Mouse (Mus musculus) midbrain, postnatal 0 days (tissue): ENCODE measurements around the gene Krt13. TPM values are rescaled to one million over a fixed set of nuclear protein-coding genes. Genes with fewer than 3 reads are reported as not detected.

Experiments used
- ATAC-seq: fragments of 200-750 bp; cut with Nextera tagmentation; 2 replicates; pipeline ENCODE4 v1.8.0; 2017; ENCODE audit warnings: moderate number of reproducible peaks, mild to moderate bottlenecking, moderate TSS enrichment, moderate library complexity; ENCODE audit not compliant: low FRiP score
- DNase-seq: peaks from one replicate; pipeline ENCODE4 v3.0.0-alpha.2; 2015; ENCODE audit warnings: low spot score
- H3K27ac ChIP-seq: fragments of 300-500 bp; sonication (generic); 2 replicates; pipeline ENCODE4 v1.5.1; 2014; ENCODE audit warnings: low read depth, mild to moderate bottlenecking, low read length, mixed read lengths
- H3K27me3 ChIP-seq: fragments of 300-500 bp; sonication (generic); 2 replicates; pipeline ENCODE4 v1.6.1; 2014; ENCODE audit warnings: low read length, control low read depth, mixed read lengths; ENCODE audit not compliant: insufficient read depth
- H3K36me3 ChIP-seq: fragments of 300-500 bp; sonication (generic); 2 replicates; pipeline ENCODE4 v1.6.1; 2014; ENCODE audit warnings: low read length, control low read depth, mixed read lengths; ENCODE audit not compliant: insufficient read depth
- H3K4me1 ChIP-seq: fragments of 300-500 bp; sonication (generic); 2 replicates; pipeline ENCODE4 v1.6.1; 2014; ENCODE audit warnings: mild to moderate bottlenecking, control low read depth, antibody characterized with exemption, low read length, mixed read lengths; ENCODE audit not compliant: insufficient read depth
- H3K4me2 ChIP-seq: fragments of 300-500 bp; sonication (generic); 2 replicates; pipeline ENCODE4 v1.6.1; 2014; ENCODE audit warnings: low read depth, mild to moderate bottlenecking, low read length, mixed read lengths; ENCODE audit not compliant: poor library complexity, severe bottlenecking
- H3K4me3 ChIP-seq: fragments of 300-500 bp; sonication (generic); 2 replicates; pipeline ENCODE4 v1.5.1; 2014; ENCODE audit warnings: low read depth, mild to moderate bottlenecking, low read length, moderate library complexity
- H3K9ac ChIP-seq: fragments of 300-500 bp; sonication (generic); replicated peaks from 2 replicates; pipeline ENCODE4 v1.6.1; 2014; ENCODE audit warnings: mild to moderate bottlenecking, low read length, moderate library complexity, mixed read lengths; ENCODE audit not compliant: poor library complexity, severe bottlenecking
- H3K9me3 ChIP-seq: fragments of 300-500 bp; sonication (generic); 2 replicates; pipeline ENCODE4 v1.6.1; 2016; ENCODE audit warnings: low read length, control low read depth
- CTCF ChIP-seq: IDR thresholded peaks from 2 replicates; pipeline ENCODE4 v1.5.1; 2016; ENCODE audit warnings: antibody characterized with exemption, mild to moderate bottlenecking
- WGBS: fragments of 180-500 bp; shearing (Covaris S2); extraction: QIAGEN DNeasy Blood & Tissue Kit; methylation state at CpG from one replicate; pipeline ENCODE4 v1.1.7; 2014; 5-methylcytosine and 5-hydroxymethylcytosine counted together
- polyA plus RNA-seq: library from polyadenylated mRNA; unstranded; fragments of >200 nt; fragmentation: Nextera tagmentation; extraction: Ambion mirVana; gene quantifications from 2 replicates; pipeline ENCODE4 v1.2.1, GENCODE M21; 2015
- total RNA-seq: library from RNA; depleted of rRNA; stranded (reverse); fragments of >200 nt; gene quantifications from 2 replicates; pipeline ENCODE4 v1.2.3, GENCODE M21; 2014

Gene Krt13
- total and polyA plus RNA-seq, 2 experiments from 2014 or later: not detected

- DNase-seq: no peak
- no peaks in the 10 kb centered on the region for H3K36me3 ChIP-seq
- TF ChIP-seq CTCF: no peak
- H3K4me1 ChIP-seq: no peaks in the 10 kb centered on the region
- H3K9me3 ChIP-seq: no peaks in the 10 kb centered on the region
- no peak overlapping the region for H3K27ac ChIP-seq
- no peak overlapping the region for H3K9ac ChIP-seq
- 67% methylated on average over 8 of the region's 8 CpGs for WGBS
- no peak overlapping the region for H3K4me3 ChIP-seq
- H3K4me2 ChIP-seq: no peak overlapping the region
- no peak for ATAC-seq
- no peaks in the 10 kb centered on the region for H3K27me3 ChIP-seq
These were observed 34.3 kb upstream of the Krt13 start for GRCm38 (mm10) chr11:100155497-100156255.

- H3K27me3 ChIP-seq: peaks cover 12% of the 10 kb centered on the region
- H3K4me2 ChIP-seq: no peak within 1 kb of the TSS
- peaks cover 8% of the 10 kb centered on the region; the same call in 1 of the 2 replicates for H3K4me1 ChIP-seq
- no peak within 1 kb of the TSS for H3K27ac ChIP-seq
- H3K4me3 ChIP-seq: no peak within 1 kb of the TSS
- TF ChIP-seq CTCF: no peak
- DNase-seq (peak; percentile 46), ATAC-seq (no peak)
- H3K36me3 ChIP-seq: no peaks in the 10 kb centered on the region
- no peaks in the 10 kb centered on the region for H3K9me3 ChIP-seq
- no peak within 1 kb of the TSS for H3K9ac ChIP-seq
- 42% methylated on average over 9 of the region's 9 CpGs for WGBS
These were observed 27.4 kb upstream of the Krt13 start, which contains the start of gene Krt19 for GRCm38 (mm10) chr11:100148615-100149330. Gene Krt19, minus strand, starts transcription at chr11:100148665.

- H3K4me2 ChIP-seq: no peak overlapping the region
- no peaks in the 10 kb centered on the region for H3K36me3 ChIP-seq
- H3K9me3 ChIP-seq: no peaks in the 10 kb centered on the region
- H3K27me3 ChIP-seq: peaks cover 12% of the 10 kb centered on the region
- DNase-seq (no peak), ATAC-seq (no peak)
- H3K4me1 ChIP-seq: peaks cover 8% of the 10 kb centered on the region; the same call in 1 of the 2 replicates
- H3K27ac ChIP-seq: no peak overlapping the region
- H3K4me3 ChIP-seq: no peak overlapping the region
- TF ChIP-seq CTCF: no peak
- WGBS: 80% methylated on average over 5 of the region's 5 CpGs
- no peak overlapping the region for H3K9ac ChIP-seq
These were observed 26.4 kb upstream of the Krt13 start for GRCm38 (mm10) chr11:100147566-100148353.

- Histone ChIP-seq H3K4me1 (peaks cover 8% of the 10 kb centered on the region; the same call in 1 of the 2 replicates), H3K27ac (no peak overlapping the region), H3K4me3 (peak overlapping the region; percentile 31), H3K9me3 (no peaks in the 10 kb centered on the region), H3K27me3 (peaks cover 12% of the 10 kb centered on the region), H3K4me2 (peak overlapping the region; percentile 62), H3K9ac (0 out of 2 replicates have a peak overlapping the region, but pooled peaks have one; percentile 29), H3K36me3 (no peaks in the 10 kb centered on the region)
- ATAC-seq: no peak
- TF ChIP-seq CTCF: no peak
- WGBS: 7% methylated on average over 12 of the region's 13 CpGs
- DNase-seq: no peak
These were observed 24.6 kb upstream of the Krt13 start for GRCm38 (mm10) chr11:100145858-100146560.

GRCm38 (mm10) chr11:100145104-100145503 is 23.7 kb upstream of the Krt13 start:
- DNase-seq (no peak), ATAC-seq (no peak)
- WGBS: 2% methylated on average over 20 of the region's 20 CpGs

More at GRCm38 (mm10) chr11:100145104-100145503, 23.7 kb upstream of the Krt13 start:
- H3K9ac ChIP-seq: no peak overlapping the region
- H3K27me3 ChIP-seq: peaks cover 12% of the 10 kb centered on the region
- no peaks in the 10 kb centered on the region for H3K9me3 ChIP-seq
- peaks cover 8% of the 10 kb centered on the region; the same call in 1 of the 2 replicates for H3K4me1 ChIP-seq
- peak overlapping the region; percentile 31 for H3K4me3 ChIP-seq
- H3K27ac ChIP-seq: no peak overlapping the region
- TF ChIP-seq CTCF: no peak
- H3K36me3 ChIP-seq: no peaks in the 10 kb centered on the region
- H3K4me2 ChIP-seq: peak overlapping the region; percentile 62
